ENCODE assay signal across 12 mouse cellular contexts in the genomic region with DNA sequence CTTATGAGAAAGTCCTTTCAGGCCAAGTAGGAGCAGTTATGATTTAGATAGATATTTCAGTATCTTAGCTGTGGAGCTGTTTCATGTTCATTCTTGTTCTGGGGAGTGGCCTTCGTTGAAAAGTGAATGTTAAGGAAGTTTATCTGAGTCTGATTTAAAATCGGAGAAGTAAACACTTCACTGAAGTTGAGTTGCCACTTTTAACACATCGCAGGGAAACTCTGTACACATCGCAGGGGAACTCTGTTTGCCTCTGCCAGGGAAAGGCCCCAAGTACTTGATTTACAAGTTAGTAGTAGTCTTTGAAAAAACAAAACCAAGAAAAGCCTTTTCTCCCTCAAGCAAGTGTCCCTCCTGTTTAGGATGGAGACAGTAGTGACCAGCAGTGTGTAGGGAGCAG. TPM values are rescaled to one million over a fixed set of nuclear protein-coding genes. Genes with fewer than 3 reads are reported as not detected.
A peak's percentile ranks its signal among the peaks of the same experiment; 100 is the strongest.
DNase-seq lines count a peak whose midpoint lies in the region; ATAC-seq and TF ChIP-seq lines count a peak whose summit lies in the region.
"Had no signal": no experiment of that assay in that cellular context is flagged by ENCODE, and none has a peak within 500 bp of the region (broad histone marks: within the 10 kb centered on the region; RNA-seq: fewer than 3 reads in every experiment).

No protein-coding gene starts in this region.

- H3K4me1 ChIP-seq in hindbrain, embryonic 14.5 days (replicated peaks; ENCODE audit: control insufficient read depth, insufficient read depth, low read length): 0 out of 2 replicates have a peak, but pooled peaks cover 2% of the 10 kb centered on the region
- peaks cover 10% of the 10 kb centered on the region for H3K4me1 ChIP-seq in hindbrain, embryonic 13.5 days (replicated peaks)
- peaks cover 5% of the 10 kb centered on the region; the same call in 1 of the 2 replicates for H3K4me1 ChIP-seq in embryonic facial prominence, embryonic 12.5 days
- no peaks in the 10 kb centered on the region for H3K4me1 ChIP-seq in intestine, postnatal 0 days (replicated peaks; ENCODE audit: control insufficient read depth, insufficient read depth, low read length)
- peaks cover 5% of the 10 kb centered on the region; the same call in 1 of the 2 replicates for H3K4me1 ChIP-seq in lung, postnatal 0 days (ENCODE audit: insufficient read depth, low read depth, low read length)
- H3K4me1 ChIP-seq in midbrain, embryonic 14.5 days (ENCODE audit: control insufficient read depth, insufficient read depth, low read length): 0 out of 2 replicates have a peak, but pooled peaks cover 3% of the 10 kb centered on the region
- peaks cover 3% of the 10 kb centered on the region; the same call in 1 of the 2 replicates for H3K4me1 ChIP-seq in forebrain, embryonic 11.5 days (replicated peaks; ENCODE audit: control insufficient read depth, insufficient read depth, low read length)

- WGBS in hindbrain, embryonic 14.5 days: 68% methylated on average over 4 of the region's 4 CpGs
- 61% methylated on average over 4 of the region's 4 CpGs for WGBS in hindbrain, embryonic 13.5 days
- 55% methylated on average over 4 of the region's 4 CpGs for WGBS in embryonic facial prominence, embryonic 12.5 days
- 19% methylated on average over 4 of the region's 4 CpGs for WGBS in intestine, postnatal 0 days
- WGBS in lung, postnatal 0 days: 30% methylated on average over 4 of the region's 4 CpGs
- 61% methylated on average over 4 of the region's 4 CpGs for WGBS in midbrain, embryonic 14.5 days
- 61% methylated on average over 4 of the region's 4 CpGs for WGBS in forebrain, embryonic 11.5 days

- H3K9ac ChIP-seq in hindbrain, embryonic 14.5 days: no peak overlapping the region
- no peak overlapping the region for H3K9ac ChIP-seq in hindbrain, embryonic 13.5 days
- H3K9ac ChIP-seq in embryonic facial prominence, embryonic 12.5 days: no peak overlapping the region
- H3K9ac ChIP-seq in intestine, postnatal 0 days (ENCODE audit: low read depth, low read length): peak overlapping the region; percentile 68
- H3K9ac ChIP-seq in lung, postnatal 0 days (replicated peaks; ENCODE audit: low read depth): no peak overlapping the region
- H3K9ac ChIP-seq in midbrain, embryonic 14.5 days (replicated peaks; ENCODE audit: low read length): no peak overlapping the region
- no peak overlapping the region for H3K9ac ChIP-seq in forebrain, embryonic 11.5 days (ENCODE audit: low read length)

- peak; percentile 62 for TF ChIP-seq EP300 in lung, postnatal 0 days (IDR thresholded peaks at IDR 0.05)

- H3K36me3 ChIP-seq in hindbrain, embryonic 14.5 days (replicated peaks; ENCODE audit: control insufficient read depth, insufficient read depth): no peaks in the 10 kb centered on the region
- no peaks in the 10 kb centered on the region for H3K36me3 ChIP-seq in hindbrain, embryonic 13.5 days
- no peaks in the 10 kb centered on the region for H3K36me3 ChIP-seq in embryonic facial prominence, embryonic 12.5 days
- H3K36me3 ChIP-seq in intestine, postnatal 0 days (ENCODE audit: control insufficient read depth, insufficient read depth): no peaks in the 10 kb centered on the region
- H3K36me3 ChIP-seq in lung, postnatal 0 days (ENCODE audit: insufficient read depth, low read length): no peaks in the 10 kb centered on the region
- no peaks in the 10 kb centered on the region for H3K36me3 ChIP-seq in midbrain, embryonic 14.5 days (ENCODE audit: control insufficient read depth, insufficient read depth, low read length)
- H3K36me3 ChIP-seq in forebrain, embryonic 11.5 days (ENCODE audit: control insufficient read depth, insufficient read depth, low read length): no peaks in the 10 kb centered on the region
- H3K36me3 ChIP-seq: hindbrain, embryonic 12.5 days; neural tube, embryonic 13.5 days had no signal

- peak overlapping the region; percentile 58; the same call in 1 of the 2 replicates for H3K4me3 ChIP-seq in hindbrain, embryonic 14.5 days (replicated peaks; ENCODE audit: low read length)
- no peak overlapping the region for H3K4me3 ChIP-seq in hindbrain, embryonic 13.5 days
- peak overlapping the region; percentile 50; the same call in 1 of the 2 replicates for H3K4me3 ChIP-seq in embryonic facial prominence, embryonic 12.5 days
- H3K4me3 ChIP-seq in intestine, postnatal 0 days (ENCODE audit: low read depth, low read length): peak overlapping the region; percentile 62
- H3K4me3 ChIP-seq in lung, postnatal 0 days (ENCODE audit: low read depth, low read length): peak overlapping the region; percentile 53; the same call in 1 of the 2 replicates
- no peak overlapping the region for H3K4me3 ChIP-seq in midbrain, embryonic 14.5 days (replicated peaks; ENCODE audit: low read depth, low read length)
- no peak overlapping the region for H3K4me3 ChIP-seq in forebrain, embryonic 11.5 days (ENCODE audit: low read depth, low read length)

- no peak overlapping the region for H3K27ac ChIP-seq in hindbrain, embryonic 14.5 days
- no peak overlapping the region for H3K27ac ChIP-seq in hindbrain, embryonic 13.5 days
- H3K27ac ChIP-seq in embryonic facial prominence, embryonic 12.5 days: peak overlapping the region; percentile 13; the same call in 1 of the 2 replicates
- H3K27ac ChIP-seq in intestine, postnatal 0 days (ENCODE audit: low read depth, low read length): peak overlapping the region; percentile 95
- H3K27ac ChIP-seq in lung, postnatal 0 days (ENCODE audit: low read length): peak overlapping the region; percentile 88; the same call in 1 of the 2 replicates
- H3K27ac ChIP-seq in midbrain, embryonic 14.5 days (replicated peaks; ENCODE audit: low read depth, low read length): no peak overlapping the region
- no peak overlapping the region for H3K27ac ChIP-seq in forebrain, embryonic 11.5 days (ENCODE audit: low read depth, low read length)
- H3K27ac ChIP-seq: hindbrain, embryonic 12.5 days; neural tube, embryonic 13.5 days had no signal

- H3K9me3 ChIP-seq in hindbrain, embryonic 14.5 days (ENCODE audit: control insufficient read depth, low read length): no peaks in the 10 kb centered on the region
- no peaks in the 10 kb centered on the region for H3K9me3 ChIP-seq in hindbrain, embryonic 13.5 days
- no peaks in the 10 kb centered on the region for H3K9me3 ChIP-seq in embryonic facial prominence, embryonic 12.5 days
- H3K9me3 ChIP-seq in intestine, postnatal 0 days (ENCODE audit: control insufficient read depth): no peaks in the 10 kb centered on the region
- no peaks in the 10 kb centered on the region for H3K9me3 ChIP-seq in lung, postnatal 0 days (ENCODE audit: low read length)
- H3K9me3 ChIP-seq in midbrain, embryonic 14.5 days (ENCODE audit: control insufficient read depth, low read length): no peaks in the 10 kb centered on the region
- no peaks in the 10 kb centered on the region for H3K9me3 ChIP-seq in forebrain, embryonic 11.5 days (ENCODE audit: control insufficient read depth, low read length)
- H3K9me3 ChIP-seq: hindbrain, embryonic 12.5 days; neural tube, embryonic 13.5 days had no signal

- ATAC-seq in hindbrain, embryonic 14.5 days (ENCODE audit: low FRiP score): no peak
- ATAC-seq in hindbrain, embryonic 13.5 days (ENCODE audit: low FRiP score): no peak
- ATAC-seq in embryonic facial prominence, embryonic 12.5 days (ENCODE audit: insufficient number of reproducible peaks, insufficient read depth, low FRiP score, low TSS enrichment): no peak
- ATAC-seq in intestine, postnatal 0 days: no peak
- ATAC-seq in lung, postnatal 0 days: peak; percentile 44
- no peak for ATAC-seq in midbrain, embryonic 14.5 days (ENCODE audit: low FRiP score, low TSS enrichment)
- ATAC-seq in forebrain, embryonic 11.5 days (replicated peaks; ENCODE audit: low FRiP score): no peak

- no peak for DNase-seq in hindbrain, embryonic 14.5 days (ENCODE audit: low spot score)
- DNase-seq in lung, postnatal 0 days (ENCODE audit: low spot score): peak; percentile 83
- no peak for DNase-seq in midbrain, embryonic 14.5 days
- DNase-seq in forebrain, embryonic 11.5 days (ENCODE audit: low spot score): no peak
- no peak for DNase-seq in kidney, postnatal 14 days
- DNase-seq: layer of hippocampus, adult 9-11 months had no signal

- H3K27me3 ChIP-seq in hindbrain, embryonic 14.5 days (ENCODE audit: control insufficient read depth, insufficient read depth, low read length): peaks cover 43% of the 10 kb centered on the region
- peaks cover 58% of the 10 kb centered on the region for H3K27me3 ChIP-seq in hindbrain, embryonic 13.5 days
- peaks cover 38% of the 10 kb centered on the region for H3K27me3 ChIP-seq in embryonic facial prominence, embryonic 12.5 days
- no peaks in the 10 kb centered on the region for H3K27me3 ChIP-seq in intestine, postnatal 0 days (replicated peaks; ENCODE audit: control insufficient read depth, insufficient read depth, low read length)
- peaks cover 14% of the 10 kb centered on the region for H3K27me3 ChIP-seq in lung, postnatal 0 days (replicated peaks; ENCODE audit: insufficient read depth, low read length)
- H3K27me3 ChIP-seq in midbrain, embryonic 14.5 days (ENCODE audit: control insufficient read depth, insufficient read depth, low read length): peaks cover 30% of the 10 kb centered on the region
- peaks cover 18% of the 10 kb centered on the region for H3K27me3 ChIP-seq in forebrain, embryonic 11.5 days (ENCODE audit: control insufficient read depth, insufficient read depth, low read length)
- H3K27me3 ChIP-seq: CH12.LX had no signal

- no peak for TF ChIP-seq CTCF in intestine, postnatal 0 days (IDR thresholded peaks at IDR 0.05; ENCODE audit: low read depth)
- TF ChIP-seq CTCF in lung, postnatal 0 days (IDR thresholded peaks at IDR 0.05): no peak

- H3K4me2 ChIP-seq in hindbrain, embryonic 14.5 days (replicated peaks): no peak overlapping the region; the same call in 1 of the 2 replicates
- no peak overlapping the region for H3K4me2 ChIP-seq in hindbrain, embryonic 13.5 days
- no peak overlapping the region for H3K4me2 ChIP-seq in embryonic facial prominence, embryonic 12.5 days (replicated peaks)
- peak overlapping the region; percentile 78 for H3K4me2 ChIP-seq in intestine, postnatal 0 days (replicated peaks; ENCODE audit: low read depth)
- H3K4me2 ChIP-seq in lung, postnatal 0 days (replicated peaks; ENCODE audit: low read depth, low read length): peak overlapping the region; percentile 80
- H3K4me2 ChIP-seq in midbrain, embryonic 14.5 days (ENCODE audit: low read length): no peak overlapping the region
- H3K4me2 ChIP-seq in forebrain, embryonic 11.5 days (ENCODE audit: low read depth, low read length, severe bottlenecking): no peak overlapping the region

RNA-seq across cellular contexts. Expression of gene Perp, which starts 0.9 kb away (rescaled TPM):
- polyA plus RNA-seq in hindbrain, embryonic 14.5 days (2014; fragmentation: Nextera tagmentation; extraction: Ambion mirVana): 9.6 and 10.5 TPM in 2 replicates
- polyA plus RNA-seq in hindbrain, embryonic 13.5 days (2015; fragmentation: Nextera tagmentation; extraction: Ambion mirVana): 4.7 and 5.3 TPM in 2 replicates
- polyA plus RNA-seq in embryonic facial prominence, embryonic 12.5 days (2016; fragmentation: Nextera tagmentation; extraction: Ambion mirVana): 45.3 and 48.4 TPM in 2 replicates
- 223 and 244 TPM in 2 replicates for polyA plus RNA-seq in intestine, postnatal 0 days (2015; fragmentation: Nextera tagmentation; extraction: Ambion mirVana)
- polyA plus RNA-seq in lung, postnatal 0 days (2015; fragmentation: Nextera tagmentation; extraction: Ambion mirVana): 65.5 and 70.9 TPM in 2 replicates
- polyA plus RNA-seq in midbrain, embryonic 14.5 days (2014; fragmentation: Nextera tagmentation; extraction: Ambion mirVana): 4.1 and 4.3 TPM in 2 replicates
- 11.4 and 11.8 TPM in 2 replicates for polyA plus RNA-seq in forebrain, embryonic 11.5 days (2014; fragmentation: Nextera tagmentation; extraction: Ambion mirVana)

RNA-seq across cellular contexts. Expression of gene Gm4922, which starts 59.1 kb away (rescaled TPM):
- polyA plus RNA-seq in hindbrain, embryonic 14.5 days (2014; fragmentation: Nextera tagmentation; extraction: Ambion mirVana): 0.10 and 0.28 TPM in 2 replicates
- 0.47 and 0.49 TPM in 2 replicates for polyA plus RNA-seq in hindbrain, embryonic 13.5 days (2015; fragmentation: Nextera tagmentation; extraction: Ambion mirVana)
- not detected in 2 replicates for polyA plus RNA-seq in embryonic facial prominence, embryonic 12.5 days (2016; fragmentation: Nextera tagmentation; extraction: Ambion mirVana)
- 0.08 and 0.10 TPM in 2 replicates for polyA plus RNA-seq in intestine, postnatal 0 days (2015; fragmentation: Nextera tagmentation; extraction: Ambion mirVana)
- polyA plus RNA-seq in lung, postnatal 0 days (2015; fragmentation: Nextera tagmentation; extraction: Ambion mirVana): 0.05 and 0.08 TPM in 2 replicates
- 0.11 and 0.42 TPM in 2 replicates for polyA plus RNA-seq in midbrain, embryonic 14.5 days (2014; fragmentation: Nextera tagmentation; extraction: Ambion mirVana)
- polyA plus RNA-seq in forebrain, embryonic 11.5 days (2014; fragmentation: Nextera tagmentation; extraction: Ambion mirVana): 0.17 and 0.28 TPM in 2 replicates

Comparison
In these comparisons a context has a peak if more than half of its experiments do, and no peak if none do; other contexts are left out.
1. H3K4me3 ChIP-seq: peak in hindbrain, embryonic 14.5 days (single experiment), embryonic facial prominence, embryonic 12.5 days (single experiment), intestine, postnatal 0 days (single experiment) and lung, postnatal 0 days (single experiment); none in hindbrain, embryonic 13.5 days (single experiment), midbrain, embryonic 14.5 days (single experiment) and forebrain, embryonic 11.5 days (single experiment).
2. H3K27ac ChIP-seq: peak in embryonic facial prominence, embryonic 12.5 days (single experiment), intestine, postnatal 0 days (single experiment) and lung, postnatal 0 days (single experiment); none in hindbrain, embryonic 14.5 days (single experiment), hindbrain, embryonic 13.5 days (single experiment), midbrain, embryonic 14.5 days (single experiment) and forebrain, embryonic 11.5 days (single experiment).
3. H3K4me2 ChIP-seq: peak in intestine, postnatal 0 days (single experiment) and lung, postnatal 0 days (single experiment); none in hindbrain, embryonic 14.5 days (single experiment), hindbrain, embryonic 13.5 days (single experiment), embryonic facial prominence, embryonic 12.5 days (single experiment), midbrain, embryonic 14.5 days (single experiment) and forebrain, embryonic 11.5 days (single experiment).